In the genomic region with DNA sequence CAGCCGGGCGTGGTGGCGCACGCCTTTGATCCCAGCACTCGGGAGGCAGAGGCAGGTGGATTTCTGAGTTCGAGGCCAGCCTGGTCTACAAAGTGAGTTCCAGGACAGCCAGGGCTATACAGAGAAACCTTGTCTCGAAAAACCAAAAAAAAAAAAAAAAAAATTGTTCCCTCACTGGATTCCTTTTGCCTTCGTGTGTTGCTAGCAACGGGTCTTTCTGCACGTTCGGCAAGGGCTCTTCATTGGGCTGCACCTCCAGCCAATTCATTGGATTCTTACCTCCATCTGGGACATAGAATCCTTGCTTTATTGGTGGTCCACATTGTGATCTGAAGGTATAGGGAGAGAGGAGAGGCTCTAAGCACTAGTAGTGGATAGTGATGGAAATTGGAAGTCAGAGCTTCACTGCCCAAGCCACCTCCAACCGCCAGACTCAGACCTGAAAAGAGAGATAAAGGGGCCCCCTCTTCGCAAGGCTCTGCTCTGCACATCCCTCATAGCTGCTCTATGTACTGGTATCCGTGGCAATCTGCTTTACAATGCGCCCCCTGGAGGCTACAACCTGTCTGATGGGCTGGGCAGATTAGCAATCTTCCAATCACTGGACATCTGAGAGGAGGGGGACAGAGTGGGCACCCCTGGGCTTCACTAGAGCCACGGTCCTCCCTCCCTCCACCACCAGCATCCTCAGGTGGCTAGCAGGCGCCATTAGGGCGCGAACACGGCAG, we compare ENCODE assay signal across 8 mouse cellular contexts. TPM values are rescaled to one million over a fixed set of nuclear protein-coding genes. Genes with fewer than 3 reads are reported as not detected.
DNase-seq lines count a peak whose midpoint lies in the region; ATAC-seq and TF ChIP-seq lines count a peak whose summit lies in the region.
"Had no signal": no experiment of that assay in that cellular context is flagged by ENCODE, and none has a peak within 500 bp of the region (broad histone marks: within the 10 kb centered on the region; RNA-seq: fewer than 3 reads in every experiment).

No protein-coding gene starts in this region.

- no peaks in the 10 kb centered on the region for H3K9me3 ChIP-seq in forebrain, postnatal 0 days (ENCODE audit: low read length)
- no peaks in the 10 kb centered on the region for H3K9me3 ChIP-seq in midbrain, embryonic 12.5 days
- H3K9me3 ChIP-seq: stomach, embryonic 15.5 days had no signal

- no peak overlapping the region for H3K27ac ChIP-seq in forebrain, postnatal 0 days (ENCODE audit: low read depth, low read length)
- H3K27ac ChIP-seq in midbrain, embryonic 12.5 days (replicated peaks), result no peak overlapping the region
- H3K27ac ChIP-seq: stomach, embryonic 15.5 days had no signal

- H3K4me3 ChIP-seq in C2C12 (ENCODE audit: insufficient read depth, poor library complexity, severe bottlenecking), result no peak overlapping the region
- no peak overlapping the region for H3K4me3 ChIP-seq in forebrain, postnatal 0 days (ENCODE audit: low read depth, low read length)
- 0 out of 2 replicates have a peak overlapping the region, but pooled peaks have one; percentile 13 for H3K4me3 ChIP-seq in midbrain, embryonic 12.5 days
- H3K4me3 ChIP-seq: stomach, embryonic 15.5 days had no signal

- 43% methylated on average over 20 of the region's 20 CpGs for WGBS in forebrain, postnatal 0 days
- 46% methylated on average over 20 of the region's 20 CpGs for WGBS in midbrain, embryonic 12.5 days

- DNase-seq in 416B (ENCODE audit: low read depth), result peak; percentile 54
- peak; percentile 73 to 76 for DNase-seq in cerebellum, adult 18-20 months
- DNase-seq in forebrain, postnatal 0 days, result no peak
- DNase-seq in kidney, postnatal 4 days, result peak; percentile 61 to 66
- DNase-seq in thymus, postnatal 14 days, result peak; percentile 64

- H3K4me2 ChIP-seq in forebrain, postnatal 0 days (ENCODE audit: low read depth), result peak overlapping the region; percentile 30; the same call in 1 of the 2 replicates
- H3K4me2 ChIP-seq in midbrain, embryonic 12.5 days (replicated peaks), result peak overlapping the region; percentile 34
- H3K4me2 ChIP-seq: stomach, embryonic 15.5 days had no signal

- peak overlapping the region; percentile 14; the same call in 1 of the 2 replicates for H3K9ac ChIP-seq in forebrain, postnatal 0 days
- no peak overlapping the region for H3K9ac ChIP-seq in midbrain, embryonic 12.5 days (replicated peaks)
- H3K9ac ChIP-seq: stomach, embryonic 15.5 days had no signal

- peaks cover 4% of the 10 kb centered on the region; the same call in 1 of the 2 replicates for H3K4me1 ChIP-seq in forebrain, postnatal 0 days (ENCODE audit: insufficient read depth)
- peaks cover 19% of the 10 kb centered on the region for H3K4me1 ChIP-seq in midbrain, embryonic 12.5 days

- H3K36me3 ChIP-seq in C2C12 (ENCODE audit: control insufficient read depth, insufficient read depth), result no peaks in the 10 kb centered on the region
- H3K36me3 ChIP-seq in forebrain, postnatal 0 days (ENCODE audit: insufficient read depth), result no peaks in the 10 kb centered on the region
- no peaks in the 10 kb centered on the region for H3K36me3 ChIP-seq in midbrain, embryonic 12.5 days
- H3K36me3 ChIP-seq: stomach, embryonic 15.5 days had no signal

- peak; percentile 17 for TF ChIP-seq CTCF in C2C12 (IDR thresholded peaks at IDR 0.05; ENCODE audit: control insufficient read depth, insufficient read depth, insufficient read length)
- peak; percentile 58 for TF ChIP-seq CTCF in forebrain, postnatal 0 days (IDR thresholded peaks at IDR 0.05; ENCODE audit: low read depth)

- H3K79me2 ChIP-seq in C2C12 (ENCODE audit: control insufficient read depth, insufficient read depth), result peaks cover 5% of the 10 kb centered on the region

- no peak overlapping the region for H3ac ChIP-seq in C2C12 (ENCODE audit: control insufficient read depth, insufficient read length, low read depth)

- H3K79me3 ChIP-seq in C2C12 (ENCODE audit: low read depth), result no peaks in the 10 kb centered on the region

- ATAC-seq in forebrain, postnatal 0 days, result peak; percentile 65
- peak; percentile 44; the same call in 1 of the 2 replicates for ATAC-seq in midbrain, embryonic 12.5 days (ENCODE audit: low FRiP score, low read depth)

- peaks cover 27% of the 10 kb centered on the region for H3K27me3 ChIP-seq in C2C12 (ENCODE audit: control insufficient read depth, insufficient read depth, insufficient read length)
- H3K27me3 ChIP-seq in forebrain, postnatal 0 days (ENCODE audit: insufficient read depth, low read length), result peaks cover 28% of the 10 kb centered on the region
- peaks cover 51% of the 10 kb centered on the region for H3K27me3 ChIP-seq in midbrain, embryonic 12.5 days

TF ChIP-seq in C2C12, 6 proteins besides CTCF, POLR2A, EP300 and RAD21:
- TF ChIP-seq MYOD1 (IDR thresholded peaks at IDR 0.05; ENCODE audit: control insufficient read depth, insufficient read length, low read depth), result no peak
- TF ChIP-seq MYOG (IDR thresholded peaks at IDR 0.05; ENCODE audit: control insufficient read depth, extremely low read depth, insufficient read length), result no peak
- no peak for TF ChIP-seq MAX (IDR thresholded peaks at IDR 0.05)
- no peak for TF ChIP-seq USF1 (IDR thresholded peaks at IDR 0.05; ENCODE audit: low read depth)
- no peak for TF ChIP-seq CEBPB (IDR thresholded peaks at IDR 0.05; ENCODE audit: low read depth)
- TF ChIP-seq FOSL1 (IDR thresholded peaks at IDR 0.05; ENCODE audit: insufficient read depth, low read length, poor library complexity, severe bottlenecking), result no peak

RNA-seq across cellular contexts. Expression of a gene that starts 11.3 kb away (rescaled TPM):
- 7.8 TPM for polyA plus RNA-seq in C2C12 (2012; fragmentation: generic; extraction: Trizol)
- total RNA-seq in forebrain, postnatal 0 days (2014; rRNA removed), result 1.8 and 6.1 TPM in 2 replicates
- 1.4 and 1.7 TPM in 2 replicates for polyA plus RNA-seq in forebrain, postnatal 0 days (2015; fragmentation: Nextera tagmentation; extraction: Ambion mirVana)
- 0.71 and 0.97 TPM in 2 replicates for polyA plus RNA-seq in midbrain, embryonic 12.5 days (2016; fragmentation: Nextera tagmentation; extraction: Ambion mirVana)

RNA-seq across cellular contexts. Expression of a gene that starts 16.4 kb away (rescaled TPM):
- polyA plus RNA-seq in C2C12 (2012; fragmentation: generic; extraction: Trizol), result 29.2 TPM
- total RNA-seq in forebrain, postnatal 0 days (2014; rRNA removed), result 50.7 and 53.1 TPM in 2 replicates
- 93.3 and 106 TPM in 2 replicates for polyA plus RNA-seq in forebrain, postnatal 0 days (2015; fragmentation: Nextera tagmentation; extraction: Ambion mirVana)
- polyA plus RNA-seq in midbrain, embryonic 12.5 days (2016; fragmentation: Nextera tagmentation; extraction: Ambion mirVana), result 32.1 and 32.6 TPM in 2 replicates

RNA-seq across cellular contexts. Expression of a gene that starts 18.2 kb away (rescaled TPM):
- polyA plus RNA-seq in C2C12 (2012; fragmentation: generic; extraction: Trizol), result 0.14 TPM
- 5.2 and 6.4 TPM in 2 replicates for total RNA-seq in forebrain, postnatal 0 days (2014; rRNA removed)
- 1.6 and 1.9 TPM in 2 replicates for polyA plus RNA-seq in forebrain, postnatal 0 days (2015; fragmentation: Nextera tagmentation; extraction: Ambion mirVana)
- 0.46 and 0.84 TPM in 2 replicates for polyA plus RNA-seq in midbrain, embryonic 12.5 days (2016; fragmentation: Nextera tagmentation; extraction: Ambion mirVana)

RNA-seq across cellular contexts. Expression of a gene that starts 49.5 kb away (rescaled TPM):
- polyA plus RNA-seq in C2C12 (2012; fragmentation: generic; extraction: Trizol), result 59.2 TPM
- 26.6 and 29.3 TPM in 2 replicates for total RNA-seq in forebrain, postnatal 0 days (2014; rRNA removed)
- polyA plus RNA-seq in forebrain, postnatal 0 days (2015; fragmentation: Nextera tagmentation; extraction: Ambion mirVana), result 14.6 and 15.0 TPM in 2 replicates
- polyA plus RNA-seq in midbrain, embryonic 12.5 days (2016; fragmentation: Nextera tagmentation; extraction: Ambion mirVana), result 69.5 and 70.3 TPM in 2 replicates

RNA-seq across cellular contexts. Expression of a gene that starts 57.5 kb away (rescaled TPM):
- 63.0 TPM for polyA plus RNA-seq in C2C12 (2012; fragmentation: generic; extraction: Trizol)
- total RNA-seq in forebrain, postnatal 0 days (2014; rRNA removed), result 60.6 and 62.2 TPM in 2 replicates
- 85.7 and 99.2 TPM in 2 replicates for polyA plus RNA-seq in forebrain, postnatal 0 days (2015; fragmentation: Nextera tagmentation; extraction: Ambion mirVana)
- 70.3 and 78.7 TPM in 2 replicates for polyA plus RNA-seq in midbrain, embryonic 12.5 days (2016; fragmentation: Nextera tagmentation; extraction: Ambion mirVana)
